Comparison of ENCODE assay signal across 9 mouse cellular contexts in the genomic region with DNA sequence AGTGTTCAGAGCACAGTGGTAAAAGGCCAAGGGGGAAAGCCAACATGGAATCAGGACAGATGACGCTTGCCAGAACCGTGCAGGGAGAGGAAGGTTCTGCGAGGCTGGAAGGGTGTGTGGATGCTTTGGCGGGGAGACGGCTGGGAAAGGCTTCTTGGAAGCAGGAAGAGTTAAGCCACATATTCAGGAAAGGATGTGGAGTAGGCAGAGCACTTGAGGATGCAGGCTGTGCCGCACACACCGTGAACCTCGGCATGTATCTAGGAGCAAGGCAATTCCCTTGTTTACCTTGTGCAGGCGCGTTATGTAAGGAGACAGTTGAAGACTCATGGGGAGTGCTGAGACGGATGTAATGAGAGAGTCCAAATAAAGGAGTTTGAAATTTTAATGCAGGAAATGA. TPM values are rescaled to one million over a fixed set of nuclear protein-coding genes. Genes with fewer than 3 reads are reported as not detected.
DNase-seq lines count a peak whose midpoint lies in the region.
"Had no signal": no experiment of that assay in that cellular context is flagged by ENCODE, and none has a peak within 500 bp of the region (broad histone marks: within the 10 kb centered on the region; RNA-seq: fewer than 3 reads in every experiment).

No protein-coding gene starts in this region.

- peak; percentile 94 for DNase-seq in heart, adult 11 months
- no peak for DNase-seq in heart, postnatal 25 days (ENCODE audit: low spot score)
- DNase-seq in right cerebral cortex, adult 18-20 months: peak; percentile 63
- DNase-seq in right cerebral cortex, postnatal 10 days (ENCODE audit: low spot score in 2 of 2): no peak
- DNase-seq in gastrocnemius, postnatal 10 days: peak; percentile 25
- DNase-seq in telencephalon, adult 2 months (ENCODE audit: low read depth, low spot score): peak; percentile 63
- DNase-seq in embryo, embryonic 10 days (ENCODE audit: low spot score): no peak
- no peak for DNase-seq in Muller cell, postnatal 12 days (ENCODE audit: inconsistent ontology term)
- DNase-seq: kidney, adult 18-20 months had no signal

- intact Hi-C loops in heart, postnatal 25 days (cut with DNase I): no loop called here

RNA-seq across cellular contexts. Expression of a gene that starts 57.2 kb away (rescaled TPM):
- 10 to 100 TPM; 22.3 to 23.2 TPM for total RNA-seq in heart, postnatal 25 days (2021)
- 10 to 100 TPM; 16.2 to 18.6 TPM for total RNA-seq in gastrocnemius, postnatal 10 days (2021)

Comparison
In these comparisons a context has a peak if more than half of its experiments do, and no peak if none do; other contexts are left out.
1. DNase-seq: peak in heart, adult 11 months (single experiment), right cerebral cortex, adult 18-20 months (single experiment), gastrocnemius, postnatal 10 days (single experiment) and telencephalon, adult 2 months (single experiment); none in heart, postnatal 25 days (single experiment), right cerebral cortex, postnatal 10 days (0 of 2), embryo, embryonic 10 days (single experiment) and Muller cell, postnatal 12 days (single experiment).